Mouse (Mus musculus): Measurements from ENCODE around the gene Gpr87. TPM values are rescaled to one million over a fixed set of nuclear protein-coding genes. Genes with fewer than 3 reads are reported as not detected.

The Gpr87 gene
- polyA plus RNA-seq, 1 experiment: 0.08 TPM

DNA sequence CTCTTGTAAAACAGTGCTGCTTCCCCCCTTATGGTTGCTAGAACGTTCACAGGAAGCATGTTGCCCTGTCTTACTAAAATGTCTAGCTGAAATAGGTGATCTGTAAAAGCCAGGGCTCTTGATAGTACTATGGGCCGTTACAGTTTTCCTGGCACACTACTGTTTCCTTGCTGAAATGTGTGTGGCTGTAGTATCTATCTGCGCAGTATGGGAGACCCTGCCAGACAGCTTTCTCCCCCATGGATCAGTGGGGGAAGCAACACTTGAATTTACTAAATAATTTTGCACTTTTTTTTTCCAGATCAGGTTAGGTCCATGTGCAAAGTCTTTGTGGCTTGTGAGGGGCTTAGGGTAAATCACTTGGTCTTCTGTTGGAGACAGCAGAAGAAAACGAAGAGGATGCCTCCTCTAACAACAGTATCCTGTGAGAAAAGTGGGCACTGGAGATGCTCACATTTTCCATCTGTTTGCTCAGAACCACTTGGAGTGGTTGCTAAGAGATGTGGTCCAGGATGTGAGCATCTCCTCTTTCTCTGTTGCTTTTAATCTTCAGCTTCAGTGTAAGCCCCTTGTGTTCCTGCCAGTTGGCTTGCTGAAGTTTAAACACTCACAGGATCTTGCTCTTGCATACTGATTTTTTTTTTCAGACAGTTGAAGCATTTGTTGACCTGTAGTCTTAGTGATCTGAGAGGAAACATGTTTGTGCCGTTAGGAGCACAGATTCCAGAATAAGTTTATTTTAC lies 58.8 kb downstream of the Gpr87 start:
- DNase-seq (ENCODE audit: low read depth): peak; percentile 32

DNA sequence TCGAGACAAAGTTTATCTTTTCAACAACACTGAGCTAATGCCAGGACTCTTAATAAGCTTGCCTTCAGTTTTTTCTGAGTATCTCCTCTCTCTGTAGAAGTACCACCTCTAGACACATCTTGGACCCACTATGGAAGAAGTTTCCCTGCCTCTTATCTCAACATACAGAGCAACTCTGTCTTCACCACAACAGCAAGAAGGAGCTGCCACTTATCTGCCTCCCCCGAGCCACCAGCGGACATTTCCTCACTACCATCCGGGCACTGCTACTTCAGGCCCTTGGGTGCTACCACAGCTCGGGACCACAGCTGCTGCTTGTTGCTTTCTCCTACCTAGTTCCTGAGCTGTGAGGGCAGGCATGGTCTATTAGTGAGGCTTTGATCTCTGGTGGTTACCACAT lies 61.7 kb downstream of the Gpr87 start:
- TF ChIP-seq POLR2A (IDR thresholded peaks at IDR 0.05; ENCODE audit: borderline replicate concordance, extremely low read depth, insufficient read depth, insufficient read length, poor library complexity, severe bottlenecking) (no peak), CTCF (IDR thresholded peaks at IDR 0.05; ENCODE audit: borderline replicate concordance, extremely low read depth, insufficient read depth, insufficient read length) (no peak)
- no peak for DNase-seq (ENCODE audit: low read depth)

More for the DNA sequence above, 58.8 kb downstream of the Gpr87 start:
- no peak for TF ChIP-seq POLR2A (IDR thresholded peaks at IDR 0.05; ENCODE audit: borderline replicate concordance, extremely low read depth, insufficient read depth, insufficient read length, poor library complexity, severe bottlenecking)
- no peak for TF ChIP-seq CTCF (IDR thresholded peaks at IDR 0.05; ENCODE audit: borderline replicate concordance, extremely low read depth, insufficient read depth, insufficient read length)

DNA sequence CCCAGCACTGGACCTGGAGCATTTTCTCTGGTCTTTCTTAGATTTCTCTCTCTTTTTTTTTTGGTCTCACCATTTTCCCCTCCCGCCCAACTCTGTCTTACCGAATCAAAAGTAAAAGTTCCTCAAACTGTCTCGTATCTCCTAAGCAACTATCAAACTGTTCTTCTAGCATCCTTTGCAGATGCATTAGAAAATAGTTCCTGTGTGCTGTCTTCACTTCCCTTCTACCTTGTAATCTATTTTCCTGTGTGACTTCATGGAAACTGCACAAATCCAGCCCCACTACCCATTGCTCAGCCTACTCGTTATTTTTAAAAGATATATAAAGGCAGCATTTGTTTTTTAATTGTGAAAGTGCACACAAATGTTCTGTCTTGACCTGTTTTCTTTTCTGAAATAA lies 62.9 kb downstream of the Gpr87 start:
- no peak for DNase-seq (ENCODE audit: low read depth)
- TF ChIP-seq CTCF (IDR thresholded peaks at IDR 0.05; ENCODE audit: borderline replicate concordance, extremely low read depth, insufficient read depth, insufficient read length): no peak
- no peak for TF ChIP-seq POLR2A (IDR thresholded peaks at IDR 0.05; ENCODE audit: borderline replicate concordance, extremely low read depth, insufficient read depth, insufficient read length, poor library complexity, severe bottlenecking)

DNA sequence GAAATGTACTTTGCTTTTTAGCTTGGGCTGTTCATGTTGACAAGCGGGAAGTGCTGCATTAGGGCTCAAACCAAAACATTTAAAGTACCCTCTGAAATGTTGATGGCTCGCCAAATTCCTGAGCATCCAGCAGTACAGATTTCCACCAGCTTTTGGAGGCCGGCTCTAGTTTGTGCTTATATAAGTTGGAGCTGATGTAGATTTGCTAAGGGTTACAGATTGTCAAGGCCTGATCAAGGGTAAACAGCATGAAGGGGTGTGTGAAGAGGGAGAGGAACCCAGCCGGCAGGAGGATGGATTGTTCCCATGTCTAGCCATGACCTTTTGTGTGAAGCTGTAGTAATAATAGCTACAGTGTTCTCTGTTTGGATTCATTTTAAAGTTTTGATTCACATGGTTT lies 63.8 kb downstream of the Gpr87 start:
- TF ChIP-seq POLR2A (IDR thresholded peaks at IDR 0.05; ENCODE audit: borderline replicate concordance, extremely low read depth, insufficient read depth, insufficient read length, poor library complexity, severe bottlenecking) (no peak), CTCF (IDR thresholded peaks at IDR 0.05; ENCODE audit: borderline replicate concordance, extremely low read depth, insufficient read depth, insufficient read length) (no peak)
- no peak for DNase-seq (ENCODE audit: low read depth)

DNA sequence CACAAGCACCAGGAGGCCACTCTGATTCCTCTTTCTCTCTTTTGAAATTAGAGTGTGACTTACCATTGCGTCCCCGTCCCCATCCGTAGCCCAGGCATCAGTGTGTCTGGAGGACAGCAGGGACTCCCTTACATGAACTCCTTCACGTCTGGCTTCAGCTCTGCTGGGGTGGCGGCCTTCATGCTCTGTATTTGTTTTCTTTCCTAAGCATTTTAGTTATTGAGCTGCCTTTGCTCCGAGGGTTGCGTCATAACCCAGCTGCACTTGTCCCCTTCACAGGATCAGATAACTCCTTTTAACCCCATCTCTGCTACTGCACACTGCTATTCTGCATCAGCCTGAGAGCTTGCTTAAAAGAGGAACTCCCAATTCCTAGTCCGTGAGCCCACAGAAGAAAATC lies 64.5 kb downstream of the Gpr87 start:
- no peak for DNase-seq (ENCODE audit: low read depth)
- TF ChIP-seq CTCF (IDR thresholded peaks at IDR 0.05; ENCODE audit: borderline replicate concordance, extremely low read depth, insufficient read depth, insufficient read length) (no peak), POLR2A (IDR thresholded peaks at IDR 0.05; ENCODE audit: borderline replicate concordance, extremely low read depth, insufficient read depth, insufficient read length, poor library complexity, severe bottlenecking) (no peak)

DNA sequence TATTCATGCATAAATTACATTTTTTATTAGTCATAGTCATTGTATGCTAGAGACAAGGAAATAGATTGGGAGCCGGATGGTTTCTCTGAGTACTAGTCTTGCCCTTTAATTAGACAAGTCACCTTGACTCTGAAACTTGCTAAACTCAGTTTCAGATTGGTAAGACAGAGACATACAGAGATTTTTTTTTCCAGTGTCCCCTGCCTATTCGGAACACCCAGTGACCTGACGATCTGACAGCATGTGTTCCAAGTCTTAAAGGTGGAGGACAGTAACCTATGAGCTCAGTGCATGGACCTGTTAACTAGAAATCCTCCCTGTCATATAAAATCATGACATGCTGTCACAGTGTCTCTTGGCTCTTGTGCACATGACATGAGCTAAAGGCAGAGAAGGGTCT lies 65.4 kb downstream of the Gpr87 start:
- no peak for TF ChIP-seq POLR2A (IDR thresholded peaks at IDR 0.05; ENCODE audit: borderline replicate concordance, extremely low read depth, insufficient read depth, insufficient read length, poor library complexity, severe bottlenecking)
- no peak for TF ChIP-seq CTCF (IDR thresholded peaks at IDR 0.05; ENCODE audit: borderline replicate concordance, extremely low read depth, insufficient read depth, insufficient read length)
- no peak for DNase-seq (ENCODE audit: low read depth)

Other genes with a start within 250 kb of the Gpr87 start
- gene Med12l, start 189.3 kb downstream of the Gpr87 start, polyA plus RNA-seq (2012; rRNA removed): 9.8 and 12.3 TPM in 2 replicates
- not detected in 2 replicates for gene Gpr171, start 93.3 kb downstream of the Gpr87 start, polyA plus RNA-seq (2012; rRNA removed)
- 1.0 and 1.4 TPM in 2 replicates for gene P2ry14, start 41.5 kb downstream of the Gpr87 start, polyA plus RNA-seq (2012; rRNA removed)
- gene P2ry13, start 15.8 kb upstream of the Gpr87 start, polyA plus RNA-seq (2012; rRNA removed): 1.6 TPM in 2 replicates
- gene P2ry12, start 67.8 kb upstream of the Gpr87 start, polyA plus RNA-seq (2012; rRNA removed): 6.6 and 6.7 TPM in 2 replicates
- gene Igsf10, start 149.3 kb upstream of the Gpr87 start, polyA plus RNA-seq (2012; rRNA removed): 2.3 and 4.8 TPM in 2 replicates

All from brain, embryonic 14.5 days (tissue).